Mouse (Mus musculus): ENCODE results near the gene Pnkd.

The Pnkd gene

GRCm38 (mm10) chr1:74357531-74357930, 72.8 kb downstream of the Pnkd start:
- DNase-seq (ENCODE audit: low read depth, low spot score) = peak; percentile 38

GRCm38 (mm10) chr1:74359952-74360517, 75.3 kb downstream of the Pnkd start:
- no peak for DNase-seq (ENCODE audit: low read depth, low spot score)

GRCm38 (mm10) chr1:74361812-74362211, 77.1 kb downstream of the Pnkd start, which contains the start of gene Catip:
Catip (plus strand) TSS chr1:74362108.
- peak; percentile 91 for DNase-seq (ENCODE audit: low read depth, low spot score)

GRCm38 (mm10) chr1:74362325-74363229, 77.8 kb downstream of the Pnkd start:
- no peak for DNase-seq (ENCODE audit: low read depth, low spot score)

- no peak for DNase-seq (ENCODE audit: low read depth, low spot score)
Measured at GRCm38 (mm10) chr1:74363437-74363836, 78.7 kb downstream of the Pnkd start.

DNA sequence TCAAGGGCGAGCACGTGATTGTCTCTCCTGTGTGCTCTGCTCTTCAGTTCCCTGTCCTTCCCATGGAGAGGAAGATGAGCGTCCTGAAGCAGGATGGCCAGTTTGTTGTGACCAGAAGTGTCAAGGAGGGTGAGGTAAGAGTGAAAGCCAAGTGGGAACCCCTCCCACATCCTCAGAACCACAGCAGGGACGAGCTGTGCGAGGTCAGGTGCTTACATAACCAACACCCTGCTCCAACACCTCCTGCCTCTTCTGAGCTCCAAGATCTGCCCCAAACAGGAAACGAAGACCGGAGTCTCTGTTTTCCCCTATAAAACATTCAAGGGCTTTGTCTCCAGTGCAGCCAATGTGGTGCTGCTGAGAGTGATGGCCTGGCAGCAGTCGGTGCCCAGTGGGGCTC, 79.5 kb downstream of the Pnkd start:
- no peak for DNase-seq (ENCODE audit: low read depth, low spot score)

DNA sequence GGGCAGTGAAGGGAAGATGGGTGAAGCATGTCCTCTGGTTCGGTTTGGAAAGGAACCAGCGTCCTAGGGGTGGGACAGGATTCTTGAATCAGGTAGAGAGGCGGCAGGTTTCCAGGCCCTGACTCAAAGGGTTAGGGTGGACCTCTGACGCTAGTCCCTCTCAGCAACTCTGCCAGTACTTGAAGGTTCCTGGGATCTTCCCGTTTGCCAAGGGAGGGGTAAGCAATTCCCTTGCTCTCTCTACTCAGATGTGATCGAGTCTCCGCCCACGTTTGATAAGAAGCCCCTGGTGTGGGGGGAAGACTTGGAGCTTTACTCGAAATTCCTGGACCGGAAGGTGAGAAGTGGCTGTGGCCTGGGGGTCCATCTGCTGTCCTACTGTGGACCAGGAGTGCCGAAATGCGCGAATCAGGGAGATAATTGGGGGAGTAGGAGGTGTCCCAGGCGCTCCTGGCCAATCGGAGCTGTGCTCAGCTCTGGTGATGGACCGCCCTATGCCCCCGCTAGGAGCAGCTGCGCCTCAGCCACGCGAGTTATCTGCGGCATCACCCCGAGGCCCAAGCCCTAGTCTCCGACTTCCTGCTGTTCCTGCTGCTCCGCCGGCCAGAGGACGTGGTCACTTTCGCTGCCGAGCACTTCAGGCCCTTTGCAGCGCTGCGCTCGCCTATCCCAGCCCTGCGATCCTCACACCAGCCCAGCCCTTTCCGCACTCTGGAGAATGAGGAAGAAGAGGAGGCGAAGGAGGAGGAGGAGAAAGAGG, 83.3 kb downstream of the Pnkd start:
- no peak for DNase-seq (ENCODE audit: low read depth, low spot score)

GRCm38 (mm10) chr1:74370040-74370439, 85.3 kb downstream of the Pnkd start:
- DNase-seq (ENCODE audit: low read depth, low spot score) = no peak

DNA sequence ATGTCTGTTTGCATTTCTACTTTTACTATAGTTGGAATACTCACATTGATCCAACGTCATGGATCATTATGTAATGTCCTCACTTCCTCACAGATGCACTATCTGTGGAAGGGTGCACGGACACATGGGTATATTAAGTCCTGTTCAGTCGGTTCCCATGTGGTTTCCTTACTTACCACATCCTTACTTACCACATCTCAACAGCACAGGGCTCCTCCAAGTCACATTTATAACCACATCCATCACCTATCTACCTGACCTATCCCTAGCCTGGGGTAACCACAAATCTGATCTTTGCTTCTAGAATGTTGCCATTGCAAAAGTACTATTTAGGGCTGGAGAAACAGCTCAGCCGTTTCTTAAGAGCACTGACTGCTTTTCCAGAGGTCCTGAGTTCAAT, 88.6 kb downstream of the Pnkd start:
- no peak for DNase-seq (ENCODE audit: low read depth, low spot score)

DNA sequence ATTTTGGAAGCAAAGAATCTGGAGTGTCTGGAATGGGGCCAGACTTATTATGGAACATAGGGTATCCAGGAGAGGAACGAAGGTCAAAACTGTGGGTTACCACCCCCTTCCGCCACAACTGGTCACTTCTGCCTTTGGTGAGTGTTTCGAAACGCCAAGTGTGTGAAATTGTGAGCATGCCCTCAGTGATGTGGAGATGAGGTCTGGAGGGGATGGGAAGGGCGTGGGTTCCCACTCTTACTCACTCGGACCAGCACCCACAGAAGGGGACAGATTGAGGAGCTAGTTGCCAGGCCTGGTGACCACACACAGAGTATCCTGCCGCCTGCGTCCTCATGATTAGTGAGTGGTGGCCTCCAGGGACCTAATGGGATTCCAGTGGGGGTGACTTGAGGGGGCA, 90.2 kb downstream of the Pnkd start, which contains the start of gene Slc11a1:
Slc11a1 (plus strand) TSS at position 216 of the 400 bp plus-strand sequence.
- no peak for DNase-seq (ENCODE audit: low read depth, low spot score)

GRCm38 (mm10) chr1:74375561-74375960, 90.8 kb downstream of the Pnkd start:
- no peak for DNase-seq (ENCODE audit: low read depth, low spot score)

- no peak for DNase-seq (ENCODE audit: low read depth, low spot score)
Measured at GRCm38 (mm10) chr1:74376396-74376795, 91.7 kb downstream of the Pnkd start.

GRCm38 (mm10) chr1:74379058-74379504, 94.4 kb downstream of the Pnkd start:
- no peak for DNase-seq (ENCODE audit: low read depth, low spot score)

DNA sequence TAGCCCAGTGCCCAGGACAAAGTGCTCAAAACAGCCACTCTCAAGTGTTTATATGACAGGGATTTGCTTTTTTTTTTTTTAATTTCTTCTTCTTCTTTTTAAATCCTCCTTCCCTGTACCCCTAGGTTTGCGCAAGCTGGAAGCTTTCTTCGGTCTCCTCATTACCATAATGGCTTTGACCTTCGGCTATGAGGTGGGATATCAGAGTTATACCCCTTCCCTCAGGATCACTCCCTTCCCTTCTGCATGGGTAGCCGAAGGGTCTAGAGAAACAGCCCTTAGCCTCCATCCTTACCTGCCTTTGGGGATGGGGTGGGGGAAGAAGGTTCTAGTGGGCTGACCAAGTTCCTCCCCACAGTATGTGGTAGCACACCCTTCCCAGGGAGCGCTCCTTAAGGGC, 95.8 kb downstream of the Pnkd start:
- DNase-seq (ENCODE audit: low read depth, low spot score) = no peak

GRCm38 (mm10) chr1:74381588-74382021, 96.9 kb downstream of the Pnkd start:
- DNase-seq (ENCODE audit: low read depth, low spot score) = no peak

GRCm38 (mm10) chr1:74383385-74383784, 98.7 kb downstream of the Pnkd start:
- DNase-seq (ENCODE audit: low read depth, low spot score) = no peak

DNA sequence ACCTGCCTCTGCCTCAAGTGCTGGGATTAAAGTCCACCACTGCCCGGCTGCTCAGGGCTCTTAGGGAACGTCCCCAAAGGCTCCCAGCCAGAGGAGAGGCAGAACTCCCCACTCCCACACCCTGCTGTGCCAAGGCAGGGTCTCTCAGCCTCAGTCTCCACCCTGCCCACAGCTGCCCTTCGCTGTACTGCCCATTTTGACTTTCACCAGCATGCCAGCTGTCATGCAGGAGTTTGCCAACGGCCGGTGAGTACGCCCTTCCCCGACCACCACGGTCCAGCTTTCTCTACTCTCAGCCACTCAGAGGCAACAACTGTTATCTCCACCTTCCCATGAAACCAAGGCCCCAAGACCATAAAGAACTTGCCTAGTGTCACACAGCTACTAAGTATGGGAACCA, 99.8 kb downstream of the Pnkd start:
- DNase-seq (ENCODE audit: low read depth, low spot score) = no peak

DNA sequence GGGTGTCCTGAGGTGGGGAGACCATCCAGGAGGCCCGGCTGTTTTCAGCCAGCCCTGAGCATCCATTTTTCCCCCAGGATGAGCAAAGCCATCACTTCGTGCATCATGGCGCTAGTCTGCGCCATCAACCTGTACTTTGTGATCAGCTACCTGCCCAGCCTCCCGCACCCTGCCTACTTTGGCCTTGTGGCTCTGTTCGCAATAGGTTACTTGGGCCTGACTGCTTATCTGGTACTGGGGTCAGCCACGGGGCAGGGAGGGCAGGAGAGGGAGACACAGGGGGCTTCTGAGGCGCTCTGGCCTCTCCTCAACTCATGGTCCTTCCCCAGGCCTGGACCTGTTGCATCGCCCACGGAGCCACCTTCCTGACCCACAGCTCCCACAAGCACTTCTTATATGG, 100.3 kb downstream of the Pnkd start:
- no peak for DNase-seq (ENCODE audit: low read depth, low spot score)

GRCm38 (mm10) chr1:74385531-74385930, 100.8 kb downstream of the Pnkd start:
- DNase-seq (ENCODE audit: low read depth, low spot score) = no peak

- no peak for DNase-seq (ENCODE audit: low read depth, low spot score)
Measured at GRCm38 (mm10) chr1:74386363-74386713, 101.6 kb downstream of the Pnkd start.

DNA sequence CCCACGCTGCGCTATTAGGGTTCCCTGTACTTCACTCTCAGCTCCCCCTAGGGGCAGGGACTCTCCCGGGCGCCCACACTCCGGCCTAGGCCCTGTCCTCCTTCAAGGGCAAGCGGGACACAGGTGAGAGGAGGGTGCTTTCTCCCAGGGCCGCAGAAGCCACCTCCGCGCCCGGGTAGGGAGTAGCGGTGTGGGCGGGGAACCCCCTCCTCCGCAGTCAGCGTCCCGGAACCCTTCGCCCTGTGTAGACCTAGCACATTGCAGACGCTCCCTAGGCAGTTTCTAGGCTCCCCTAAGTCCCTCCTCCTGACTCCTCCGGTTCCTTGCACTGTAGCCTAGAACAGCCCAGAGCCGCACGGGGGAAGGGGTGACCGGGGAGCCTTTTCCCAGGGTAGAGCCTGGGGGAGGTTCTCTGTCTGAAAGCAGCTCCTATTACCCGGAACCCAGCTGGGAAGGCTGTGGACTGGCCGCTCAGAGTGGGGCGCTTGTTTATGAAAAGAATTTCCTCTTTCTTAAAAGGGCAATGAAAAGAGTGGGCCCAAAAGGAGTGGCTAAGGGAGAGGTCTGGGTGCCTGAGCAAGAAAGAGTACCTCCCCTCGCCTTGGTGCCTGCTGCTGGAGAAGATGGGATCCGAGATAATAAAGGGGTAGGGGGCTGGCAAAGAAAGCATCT, 102.1 kb downstream of the Pnkd start:
- peak; percentile 97 for DNase-seq (ENCODE audit: low read depth, low spot score)
